Comparison of ENCODE assay signal across 15 mouse cellular contexts in genomic region chr4:152568662-152569395, GRCm38 (mm10).
DNase-seq lines count a peak whose midpoint lies in the region; ATAC-seq and TF ChIP-seq lines count a peak whose summit lies in the region.
"Had no signal": no experiment of that assay in that cellular context is flagged by ENCODE, and none has a peak within 500 bp of the region (broad histone marks: within the 10 kb centered on the region; RNA-seq: fewer than 3 reads in every experiment).

No protein-coding gene starts in this region.

- no peaks in the 10 kb centered on the region for H3K36me3 ChIP-seq in forebrain, embryonic 13.5 days (ENCODE audit: poor library complexity, severe bottlenecking)
- H3K36me3 ChIP-seq in forebrain, embryonic 12.5 days (replicated peaks) = no peaks in the 10 kb centered on the region; the same call in 1 of the 2 replicates
- H3K36me3 ChIP-seq in limb, embryonic 12.5 days = no peaks in the 10 kb centered on the region
- no peaks in the 10 kb centered on the region for H3K36me3 ChIP-seq in limb, embryonic 10.5 days
- peaks cover 4% of the 10 kb centered on the region; the same call in 1 of the 2 replicates for H3K36me3 ChIP-seq in hindbrain, embryonic 13.5 days
- no peaks in the 10 kb centered on the region for H3K36me3 ChIP-seq in midbrain, postnatal 0 days (ENCODE audit: insufficient read depth, low read length)
- H3K36me3 ChIP-seq in heart, embryonic 12.5 days = no peaks in the 10 kb centered on the region
- H3K36me3 ChIP-seq: lung, embryonic 15.5 days had no signal

- no peaks in the 10 kb centered on the region for H3K9me3 ChIP-seq in forebrain, embryonic 13.5 days (replicated peaks)
- no peaks in the 10 kb centered on the region for H3K9me3 ChIP-seq in forebrain, embryonic 12.5 days
- no peaks in the 10 kb centered on the region for H3K9me3 ChIP-seq in limb, embryonic 12.5 days
- no peaks in the 10 kb centered on the region for H3K9me3 ChIP-seq in limb, embryonic 10.5 days (replicated peaks)
- no peaks in the 10 kb centered on the region for H3K9me3 ChIP-seq in hindbrain, embryonic 13.5 days
- H3K9me3 ChIP-seq in midbrain, postnatal 0 days (ENCODE audit: low read length) = no peaks in the 10 kb centered on the region
- H3K9me3 ChIP-seq in heart, embryonic 12.5 days (replicated peaks) = no peaks in the 10 kb centered on the region; the same call in 1 of the 2 replicates
- H3K9me3 ChIP-seq: lung, embryonic 15.5 days had no signal

- no peak for DNase-seq in limb, embryonic 10.5 days (ENCODE audit: low spot score)
- no peak for DNase-seq in midbrain, postnatal 0 days (ENCODE audit: low spot score)
- DNase-seq in thymus, adult 18-20 months = no peak
- DNase-seq: cerebellum, adult 11-12 months; gastrocnemius, postnatal 25 days; heart, postnatal 4 days; kidney, postnatal 25 days; liver had no signal

- no peak for ATAC-seq in forebrain, embryonic 13.5 days
- ATAC-seq in forebrain, embryonic 12.5 days (ENCODE audit: low FRiP score) = no peak
- ATAC-seq in limb, embryonic 12.5 days (ENCODE audit: insufficient number of reproducible peaks, insufficient read depth, low FRiP score, low TSS enrichment, low read depth) = no peak
- ATAC-seq in hindbrain, embryonic 13.5 days (ENCODE audit: low FRiP score) = no peak
- ATAC-seq in midbrain, postnatal 0 days (ENCODE audit: low FRiP score) = no peak
- ATAC-seq in heart, embryonic 12.5 days (ENCODE audit: insufficient number of reproducible peaks, low FRiP score) = no peak

- TF ChIP-seq CTCF in midbrain, postnatal 0 days (IDR thresholded peaks at IDR 0.05) = peak; percentile 30

- peaks cover 5% of the 10 kb centered on the region; the same call in 1 of the 2 replicates for H3K4me1 ChIP-seq in forebrain, embryonic 13.5 days
- peaks cover 20% of the 10 kb centered on the region; the same call in 1 of the 2 replicates for H3K4me1 ChIP-seq in forebrain, embryonic 12.5 days
- H3K4me1 ChIP-seq in limb, embryonic 12.5 days (replicated peaks) = peaks cover 7% of the 10 kb centered on the region; the same call in 1 of the 2 replicates
- H3K4me1 ChIP-seq in limb, embryonic 10.5 days = peaks cover 8% of the 10 kb centered on the region
- H3K4me1 ChIP-seq in hindbrain, embryonic 13.5 days (replicated peaks) = peaks cover 31% of the 10 kb centered on the region
- peaks cover 8% of the 10 kb centered on the region for H3K4me1 ChIP-seq in midbrain, postnatal 0 days (ENCODE audit: insufficient read depth, low read length)
- no peaks in the 10 kb centered on the region for H3K4me1 ChIP-seq in heart, embryonic 12.5 days (replicated peaks)
- H3K4me1 ChIP-seq: lung, embryonic 15.5 days had no signal

- H3K27me3 ChIP-seq in forebrain, embryonic 13.5 days = peaks cover 4% of the 10 kb centered on the region; the same call in 1 of the 2 replicates
- peaks cover 18% of the 10 kb centered on the region; the same call in 1 of the 2 replicates for H3K27me3 ChIP-seq in forebrain, embryonic 12.5 days
- H3K27me3 ChIP-seq in limb, embryonic 12.5 days = peaks cover 26% of the 10 kb centered on the region
- peaks cover 22% of the 10 kb centered on the region; the same call in 1 of the 2 replicates for H3K27me3 ChIP-seq in limb, embryonic 10.5 days (ENCODE audit: low read depth, poor library complexity, severe bottlenecking)
- H3K27me3 ChIP-seq in hindbrain, embryonic 13.5 days = 0 out of 2 replicates have a peak, but pooled peaks cover 3% of the 10 kb centered on the region
- no peaks in the 10 kb centered on the region for H3K27me3 ChIP-seq in midbrain, postnatal 0 days (ENCODE audit: insufficient read depth, low read length)
- peaks cover 25% of the 10 kb centered on the region for H3K27me3 ChIP-seq in heart, embryonic 12.5 days (replicated peaks)
- H3K27me3 ChIP-seq: lung, embryonic 15.5 days had no signal

- no peak overlapping the region for H3K9ac ChIP-seq in forebrain, embryonic 13.5 days
- H3K9ac ChIP-seq in forebrain, embryonic 12.5 days = no peak overlapping the region
- no peak overlapping the region for H3K9ac ChIP-seq in limb, embryonic 12.5 days (replicated peaks)
- H3K9ac ChIP-seq in hindbrain, embryonic 13.5 days = peak overlapping the region; percentile 51; the same call in 1 of the 2 replicates
- no peak overlapping the region for H3K9ac ChIP-seq in midbrain, postnatal 0 days (replicated peaks; ENCODE audit: low read length, poor library complexity, severe bottlenecking)
- no peak overlapping the region for H3K9ac ChIP-seq in heart, embryonic 12.5 days
- H3K9ac ChIP-seq: lung, embryonic 15.5 days had no signal

- H3K4me2 ChIP-seq in forebrain, embryonic 13.5 days = no peak overlapping the region
- H3K4me2 ChIP-seq in forebrain, embryonic 12.5 days = no peak overlapping the region
- H3K4me2 ChIP-seq in limb, embryonic 12.5 days = 0 out of 2 replicates have a peak overlapping the region, but pooled peaks have one; percentile 8
- peak overlapping the region; percentile 10; the same call in 1 of the 2 replicates for H3K4me2 ChIP-seq in hindbrain, embryonic 13.5 days
- no peak overlapping the region for H3K4me2 ChIP-seq in midbrain, postnatal 0 days (ENCODE audit: low read depth, low read length, poor library complexity, severe bottlenecking)
- H3K4me2 ChIP-seq in heart, embryonic 12.5 days = no peak overlapping the region
- H3K4me2 ChIP-seq: heart, embryonic 11.5 days; lung, embryonic 15.5 days had no signal

- H3K27ac ChIP-seq in forebrain, embryonic 13.5 days = peak overlapping the region; percentile 20; the same call in 1 of the 2 replicates
- no peak overlapping the region for H3K27ac ChIP-seq in forebrain, embryonic 12.5 days
- H3K27ac ChIP-seq in limb, embryonic 12.5 days = no peak overlapping the region
- H3K27ac ChIP-seq in limb, embryonic 10.5 days = no peak overlapping the region
- H3K27ac ChIP-seq in hindbrain, embryonic 13.5 days = peak overlapping the region; percentile 84
- H3K27ac ChIP-seq in midbrain, postnatal 0 days (ENCODE audit: low read depth, low read length) = peak overlapping the region; percentile 33
- no peak overlapping the region for H3K27ac ChIP-seq in heart, embryonic 12.5 days (ENCODE audit: poor library complexity, severe bottlenecking)
- H3K27ac ChIP-seq: lung, embryonic 15.5 days had no signal

- WGBS in forebrain, embryonic 13.5 days = 57% methylated on average over 23 of the region's 23 CpGs
- WGBS in forebrain, embryonic 12.5 days = 62% methylated on average over 23 of the region's 23 CpGs
- WGBS in limb, embryonic 12.5 days = 37% methylated on average over 23 of the region's 23 CpGs
- 51% methylated on average over 23 of the region's 23 CpGs for WGBS in limb, embryonic 10.5 days
- WGBS in hindbrain, embryonic 13.5 days = 56% methylated on average over 23 of the region's 23 CpGs
- 28% methylated on average over 23 of the region's 23 CpGs for WGBS in midbrain, postnatal 0 days
- WGBS in heart, embryonic 12.5 days = 38% methylated on average over 23 of the region's 23 CpGs

- no peak overlapping the region for H3K4me3 ChIP-seq in forebrain, embryonic 13.5 days
- H3K4me3 ChIP-seq in forebrain, embryonic 12.5 days (replicated peaks) = no peak overlapping the region
- H3K4me3 ChIP-seq in limb, embryonic 12.5 days (replicated peaks) = no peak overlapping the region
- H3K4me3 ChIP-seq in limb, embryonic 10.5 days = no peak overlapping the region
- no peak overlapping the region for H3K4me3 ChIP-seq in hindbrain, embryonic 13.5 days
- no peak overlapping the region for H3K4me3 ChIP-seq in midbrain, postnatal 0 days (ENCODE audit: low read depth, low read length)
- no peak overlapping the region for H3K4me3 ChIP-seq in heart, embryonic 12.5 days
- H3K4me3 ChIP-seq: lung, embryonic 15.5 days had no signal

Comparison
In these comparisons a context has a peak if more than half of its experiments do, and no peak if none do; other contexts are left out.
1. H3K27ac ChIP-seq: peak in forebrain, embryonic 13.5 days (single experiment), hindbrain, embryonic 13.5 days (single experiment) and midbrain, postnatal 0 days (single experiment); none in forebrain, embryonic 12.5 days (single experiment), limb, embryonic 12.5 days (single experiment), limb, embryonic 10.5 days (single experiment) and heart, embryonic 12.5 days (single experiment).
2. H3K4me2 ChIP-seq: peak in limb, embryonic 12.5 days (single experiment) and hindbrain, embryonic 13.5 days (single experiment); none in forebrain, embryonic 13.5 days (single experiment), forebrain, embryonic 12.5 days (single experiment), midbrain, postnatal 0 days (single experiment) and heart, embryonic 12.5 days (single experiment).